Comparison of ENCODE assay signal across 19 mouse cellular contexts in genomic region chr9:53070875-53071524, GRCm38 (mm10).
A peak's percentile ranks its signal among the peaks of the same experiment; 100 is the strongest.
DNase-seq lines count a peak whose midpoint lies in the region; ATAC-seq and TF ChIP-seq lines count a peak whose summit lies in the region.
"Had no signal": no experiment of that assay in that cellular context is flagged by ENCODE, and none has a peak within 500 bp of the region (broad histone marks: within the 10 kb centered on the region; RNA-seq: fewer than 3 reads in every experiment).

No protein-coding gene starts in this region.

- DNase-seq in embryo, embryonic 11 days, result peak; percentile 21
- DNase-seq in embryo, embryonic 10 days (ENCODE audit: low spot score), result no peak
- DNase-seq in kidney, postnatal 0 days (ENCODE audit: low spot score), result peak; percentile 55
- no peak for DNase-seq in kidney, postnatal 36 days
- DNase-seq in retina, postnatal 1 day, result peak; percentile 11
- no peak for DNase-seq in retina, embryonic 14.5 days (ENCODE audit: low spot score)
- DNase-seq in thymus, postnatal 0 days (ENCODE audit: low spot score), result no peak
- DNase-seq in heart, postnatal 25 days (ENCODE audit: low spot score), result no peak
- DNase-seq: adrenal gland, adult 2 months; cerebellum, adult 11 months; heart, adult 11 months; kidney, postnatal 10 days; lung, postnatal 14 days; thymus, postnatal 36 days had no signal

- H3K9ac ChIP-seq in kidney, postnatal 0 days (ENCODE audit: low read depth, low read length), result no peak overlapping the region
- H3K9ac ChIP-seq: embryonic facial prominence, embryonic 15.5 days; forebrain, embryonic 12.5 days; heart, embryonic 15.5 days; liver, embryonic 15.5 days; stomach, embryonic 15.5 days had no signal

- intact Hi-C loops in heart, postnatal 25 days (cut with DNase I), result no loop called here

- 0 out of 2 replicates have a peak overlapping the region, but pooled peaks have one; percentile 3 for H3K4me2 ChIP-seq in kidney, postnatal 0 days (ENCODE audit: low read length)
- H3K4me2 ChIP-seq: embryonic facial prominence, embryonic 15.5 days; forebrain, embryonic 12.5 days; heart, embryonic 15.5 days; liver, embryonic 15.5 days; stomach, embryonic 15.5 days had no signal

- no peaks in the 10 kb centered on the region for H3K27me3 ChIP-seq in kidney, postnatal 0 days (ENCODE audit: insufficient read depth, low read length)
- H3K27me3 ChIP-seq: embryonic facial prominence, embryonic 15.5 days; forebrain, embryonic 12.5 days; heart, embryonic 15.5 days; liver, embryonic 15.5 days; stomach, embryonic 15.5 days had no signal

- H3K4me3 ChIP-seq in kidney, postnatal 0 days (replicated peaks; ENCODE audit: low read depth, low read length), result no peak overlapping the region
- H3K4me3 ChIP-seq: embryonic facial prominence, embryonic 15.5 days; forebrain, embryonic 12.5 days; heart, embryonic 15.5 days; liver, embryonic 15.5 days; stomach, embryonic 15.5 days had no signal

- H3K4me1 ChIP-seq in kidney, postnatal 0 days (replicated peaks; ENCODE audit: insufficient read depth, low read length), result peaks cover 2% of the 10 kb centered on the region; the same call in 1 of the 2 replicates
- H3K4me1 ChIP-seq: forebrain, embryonic 12.5 days; liver, embryonic 15.5 days; stomach, embryonic 15.5 days had no signal

- no peaks in the 10 kb centered on the region for H3K36me3 ChIP-seq in kidney, postnatal 0 days (ENCODE audit: insufficient read depth, low read length)
- H3K36me3 ChIP-seq: embryonic facial prominence, embryonic 15.5 days; forebrain, embryonic 12.5 days; heart, embryonic 15.5 days; liver, embryonic 15.5 days; stomach, embryonic 15.5 days had no signal

- no peak for TF ChIP-seq CTCF in kidney, postnatal 0 days (IDR thresholded peaks at IDR 0.05; ENCODE audit: low read depth)

- no peak overlapping the region for H3K27ac ChIP-seq in kidney, postnatal 0 days
- H3K27ac ChIP-seq: embryonic facial prominence, embryonic 15.5 days; forebrain, embryonic 12.5 days; heart, embryonic 15.5 days; liver, embryonic 15.5 days; stomach, embryonic 15.5 days had no signal

- H3K9me3 ChIP-seq in kidney, postnatal 0 days (replicated peaks; ENCODE audit: low read length), result no peaks in the 10 kb centered on the region
- H3K9me3 ChIP-seq: embryonic facial prominence, embryonic 15.5 days; forebrain, embryonic 12.5 days; heart, embryonic 15.5 days; liver, embryonic 15.5 days; stomach, embryonic 15.5 days had no signal

- WGBS in kidney, postnatal 0 days, result 35% methylated on average over 12 of the region's 12 CpGs

- peak; percentile 69 for ATAC-seq in kidney, postnatal 0 days (replicated peaks; ENCODE audit: low FRiP score, low read depth)

Comparison
In these comparisons a context has a peak if more than half of its experiments do, and no peak if none do; other contexts are left out.
1. DNase-seq: peak in embryo, embryonic 11 days (single experiment), kidney, postnatal 0 days (single experiment) and retina, postnatal 1 day (single experiment); none in embryo, embryonic 10 days (single experiment), kidney, postnatal 36 days (0 of 2), retina, embryonic 14.5 days (single experiment), thymus, postnatal 0 days (single experiment) and heart, postnatal 25 days (single experiment).